Mouse (Mus musculus): ENCODE results near the gene Klhl24.

DNA sequence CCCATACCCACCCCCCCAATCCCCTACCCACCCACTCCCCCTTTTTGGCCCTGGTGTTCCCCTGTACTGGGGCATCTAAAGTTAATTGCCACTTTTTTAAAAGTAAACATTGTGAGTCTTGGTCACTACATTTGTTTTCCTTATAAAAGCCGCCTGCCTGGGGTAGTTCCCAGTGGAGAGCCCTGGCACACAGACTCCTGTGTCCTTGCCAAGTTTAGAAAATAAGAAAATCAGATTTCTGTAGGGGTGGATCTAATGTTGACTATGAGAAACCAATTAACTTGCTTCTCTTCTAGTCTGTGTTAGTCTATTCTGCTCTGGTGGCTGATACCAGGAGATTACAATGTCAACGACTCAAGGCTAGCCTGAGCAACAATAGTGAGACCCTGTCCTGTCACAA, 15.3 kb downstream of the Klhl24 start:
- TF ChIP-seq POLR2A (IDR thresholded peaks at IDR 0.05; ENCODE audit: control insufficient read depth, extremely low read depth, insufficient read depth, low read length, poor library complexity) (no peak), CTCF (IDR thresholded peaks at IDR 0.05; ENCODE audit: borderline replicate concordance, control insufficient read depth, extremely low read depth, insufficient read depth, low read length, poor library complexity) (no peak)

All from thymus, adult 2 months (tissue).